Mouse (Mus musculus): Measurements from ENCODE around the gene Prkg2. TPM values are rescaled to one million over a fixed set of nuclear protein-coding genes. Genes with fewer than 3 reads are reported as not detected.

Gene Prkg2
- polyA plus RNA-seq, 2 experiments, result 0.01 TPM; not detected in 1

- Histone ChIP-seq H3K36me3 (replicated peaks; ENCODE audit: control insufficient read depth, insufficient read depth, low read depth) (no peaks in the 10 kb centered on the region), H3K4me1 (replicated peaks; ENCODE audit: control insufficient read depth in 2 of 2, insufficient read depth in 2 of 2, low read length in 1 of 2) (no peaks in the 10 kb centered on the region), H3K27me3 (ENCODE audit: control insufficient read depth, insufficient read depth, low read length) (peaks cover 20% of the 10 kb centered on the region), H3K4me3 (ENCODE audit: insufficient read depth in 1 of 2, low read depth in 2 of 2, low read length in 2 of 2) (no peak overlapping the region), H3K9ac (replicated peaks) (no peak overlapping the region), H3K27ac (no peak overlapping the region), H3K4me2 (ENCODE audit: low read depth) (no peak overlapping the region), H3K9me3 (ENCODE audit: control insufficient read depth, low read length) (no peaks in the 10 kb centered on the region)
- TF ChIP-seq EP300 (IDR thresholded peaks at IDR 0.05; ENCODE audit: low read depth) (no peak), CTCF (IDR thresholded peaks at IDR 0.05; ENCODE audit: low read depth) (no peak)
- ATAC-seq (ENCODE audit: insufficient read depth) (no peak), DNase-seq (ENCODE audit: low read depth in 3 of 3, low spot score in 3 of 3) (no peak)
- 60% methylated on average over 6 of the region's 6 CpGs for WGBS (ENCODE audit: insufficient replicate concordance)
These were observed 1.9 kb upstream of the Prkg2 start for GRCm38 (mm10) chr5:99039021-99039420.

GRCm38 (mm10) chr5:99037442-99037811, 276 bp upstream of the Prkg2 start:
- no peak overlapping the region for H3K4me2 ChIP-seq (ENCODE audit: low read depth)
- WGBS (ENCODE audit: insufficient replicate concordance), result 6% methylated on average over 9 of the region's 9 CpGs

DNA sequence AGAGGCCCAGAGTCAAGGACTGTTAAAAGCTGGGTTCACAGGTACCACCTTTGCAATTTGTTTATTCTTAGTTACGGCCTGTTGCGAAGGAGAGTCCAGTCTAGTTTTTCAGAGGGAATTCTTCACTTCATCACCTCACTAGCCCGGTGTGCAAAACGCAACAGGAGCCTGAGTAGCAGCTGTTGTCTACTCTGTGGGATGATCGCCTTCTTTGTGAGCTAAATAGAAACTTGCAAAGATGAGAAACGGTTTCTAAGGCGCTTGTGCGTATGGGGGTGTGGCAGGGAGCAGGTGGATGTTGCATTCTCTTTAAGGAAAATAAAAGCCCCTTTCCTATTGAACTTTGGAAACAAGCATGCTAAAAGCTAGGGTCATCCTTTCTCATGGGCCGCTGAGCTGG, 1.2 kb downstream of the Prkg2 start:
- no peaks in the 10 kb centered on the region for H3K36me3 ChIP-seq (replicated peaks; ENCODE audit: control insufficient read depth, insufficient read depth, low read depth)
- no peaks in the 10 kb centered on the region; the same call in 1 of the 2 replicates for H3K9me3 ChIP-seq (ENCODE audit: control insufficient read depth, low read length)
- H3K27ac ChIP-seq, result no peak overlapping the region
- no peak overlapping the region for H3K9ac ChIP-seq (replicated peaks)
- H3K4me3 ChIP-seq (ENCODE audit: insufficient read depth in 1 of 2, low read depth in 2 of 2, low read length in 2 of 2), result no peak overlapping the region
- 46% methylated on average over 9 of the region's 9 CpGs for WGBS (ENCODE audit: insufficient replicate concordance)
- H3K4me2 ChIP-seq (ENCODE audit: low read depth), result no peak overlapping the region
- no peak for ATAC-seq (ENCODE audit: insufficient read depth)
- TF ChIP-seq EP300 (IDR thresholded peaks at IDR 0.05; ENCODE audit: low read depth) (no peak), CTCF (IDR thresholded peaks at IDR 0.05; ENCODE audit: low read depth) (no peak)
- no peaks in the 10 kb centered on the region for H3K4me1 ChIP-seq (replicated peaks; ENCODE audit: control insufficient read depth in 2 of 2, insufficient read depth in 2 of 2, low read length in 1 of 2)
- H3K27me3 ChIP-seq (ENCODE audit: control insufficient read depth, insufficient read depth, low read length), result peaks cover 20% of the 10 kb centered on the region
- DNase-seq (ENCODE audit: low read depth in 3 of 3, low spot score in 3 of 3), result no peak

More at GRCm38 (mm10) chr5:99037442-99037811, 276 bp upstream of the Prkg2 start:
- no peak for TF ChIP-seq CTCF (IDR thresholded peaks at IDR 0.05; ENCODE audit: low read depth)
- no peak for TF ChIP-seq EP300 (IDR thresholded peaks at IDR 0.05; ENCODE audit: low read depth)
- no peaks in the 10 kb centered on the region for H3K9me3 ChIP-seq (ENCODE audit: control insufficient read depth, low read length)
- no peak overlapping the region for H3K4me3 ChIP-seq (ENCODE audit: insufficient read depth in 1 of 2, low read depth in 2 of 2, low read length in 2 of 2)
- DNase-seq (ENCODE audit: low read depth in 3 of 3, low spot score in 3 of 3) (no peak), ATAC-seq (ENCODE audit: insufficient read depth) (no peak)
- H3K27ac ChIP-seq, result no peak overlapping the region
- no peak overlapping the region for H3K9ac ChIP-seq (replicated peaks)
- H3K27me3 ChIP-seq (ENCODE audit: control insufficient read depth, insufficient read depth, low read length), result peaks cover 20% of the 10 kb centered on the region
- no peaks in the 10 kb centered on the region for H3K4me1 ChIP-seq (replicated peaks; ENCODE audit: control insufficient read depth in 2 of 2, insufficient read depth in 2 of 2, low read length in 1 of 2)
- no peaks in the 10 kb centered on the region for H3K36me3 ChIP-seq (replicated peaks; ENCODE audit: control insufficient read depth, insufficient read depth, low read depth)

- no peaks in the 10 kb centered on the region for H3K4me1 ChIP-seq (replicated peaks; ENCODE audit: control insufficient read depth in 2 of 2, insufficient read depth in 2 of 2, low read length in 1 of 2)
- no peak overlapping the region for H3K27ac ChIP-seq
- no peaks in the 10 kb centered on the region; the same call in 1 of the 2 replicates for H3K9me3 ChIP-seq (ENCODE audit: control insufficient read depth, low read length)
- H3K4me2 ChIP-seq (ENCODE audit: low read depth), result no peak overlapping the region
- H3K9ac ChIP-seq (replicated peaks), result no peak overlapping the region
- DNase-seq (ENCODE audit: low read depth in 3 of 3, low spot score in 3 of 3) (no peak), ATAC-seq (ENCODE audit: insufficient read depth) (no peak)
- no peak for TF ChIP-seq CTCF (IDR thresholded peaks at IDR 0.05; ENCODE audit: low read depth)
- TF ChIP-seq EP300 (IDR thresholded peaks at IDR 0.05; ENCODE audit: low read depth), result no peak
- no peaks in the 10 kb centered on the region for H3K36me3 ChIP-seq (replicated peaks; ENCODE audit: control insufficient read depth, insufficient read depth, low read depth)
- H3K4me3 ChIP-seq (ENCODE audit: insufficient read depth in 1 of 2, low read depth in 2 of 2, low read length in 2 of 2), result no peak overlapping the region
- H3K27me3 ChIP-seq (ENCODE audit: control insufficient read depth, insufficient read depth, low read length), result peaks cover 5% of the 10 kb centered on the region
- 54% methylated on average over 6 of the region's 6 CpGs for WGBS (ENCODE audit: insufficient replicate concordance)
These were observed 5.5 kb downstream of the Prkg2 start for GRCm38 (mm10) chr5:99031551-99032149.

DNA sequence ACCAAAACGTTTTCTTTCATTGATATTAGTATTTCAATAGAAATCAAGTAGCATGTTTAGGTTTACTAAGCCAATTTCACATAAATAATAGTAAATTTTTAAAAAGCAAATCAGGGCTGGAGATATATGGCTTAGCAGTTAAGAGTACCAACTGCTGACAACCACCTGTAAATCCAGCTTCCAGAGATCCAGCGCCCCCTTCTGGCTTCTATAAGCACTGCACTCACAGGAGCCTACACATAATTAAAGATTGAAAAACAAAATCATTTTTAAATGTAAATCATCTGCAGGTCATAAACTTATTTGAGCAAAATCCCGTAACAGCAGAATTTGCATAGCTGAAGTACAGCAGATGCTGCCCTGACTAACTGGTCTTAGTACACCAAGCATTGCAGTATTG, 10.8 kb downstream of the Prkg2 start:
- no peaks in the 10 kb centered on the region for H3K4me1 ChIP-seq (replicated peaks; ENCODE audit: control insufficient read depth in 2 of 2, insufficient read depth in 2 of 2, low read length in 1 of 2)
- H3K4me2 ChIP-seq (ENCODE audit: low read depth), result no peak overlapping the region
- no peaks in the 10 kb centered on the region for H3K36me3 ChIP-seq (replicated peaks; ENCODE audit: control insufficient read depth, insufficient read depth, low read depth)
- H3K9me3 ChIP-seq (ENCODE audit: control insufficient read depth, low read length), result no peaks in the 10 kb centered on the region; the same call in 1 of the 2 replicates
- no peak overlapping the region for H3K27ac ChIP-seq
- TF ChIP-seq EP300 (IDR thresholded peaks at IDR 0.05; ENCODE audit: low read depth) (no peak), CTCF (IDR thresholded peaks at IDR 0.05; ENCODE audit: low read depth) (no peak)
- no peak overlapping the region for H3K4me3 ChIP-seq (ENCODE audit: insufficient read depth in 1 of 2, low read depth in 2 of 2, low read length in 2 of 2)
- DNase-seq (ENCODE audit: low read depth in 3 of 3, low spot score in 3 of 3), result no peak
- no peak for ATAC-seq (ENCODE audit: insufficient read depth)
- H3K27me3 ChIP-seq (ENCODE audit: control insufficient read depth, insufficient read depth, low read length), result no peaks in the 10 kb centered on the region
- WGBS (ENCODE audit: insufficient replicate concordance), result 40% methylated on average over 3 of the region's 3 CpGs
- no peak overlapping the region for H3K9ac ChIP-seq (replicated peaks)

Measured in liver, embryonic 14.5 days (tissue).